Mouse (Mus musculus): ENCODE measurements around the gene Kat6b. TPM values are rescaled to one million over a fixed set of nuclear protein-coding genes. Genes with fewer than 3 reads are reported as not detected.
"Not testable (repeated sequence)": the region's sequence is repeated elsewhere in the genome, so short reads cannot be mapped to it uniquely, and the experiment has no call there.

The Kat6b gene
- total RNA-seq, 2 experiments from 2014 or later: 38.7 to 39.5 TPM

GRCm38 (mm10) chr14:21485961-21486520 is 4.8 kb downstream of the Kat6b start:
- DNase-seq: no peak

GRCm38 (mm10) chr14:21487135-21487534 is 5.9 kb downstream of the Kat6b start:
- not testable (repeated sequence) for DNase-seq

- DNase-seq: not testable (repeated sequence)
Observed at GRCm38 (mm10) chr14:21488426-21489115, 7.3 kb downstream of the Kat6b start.

- DNase-seq: no peak
Observed at GRCm38 (mm10) chr14:21489116-21489485, 7.9 kb downstream of the Kat6b start.

- DNase-seq: no peak
Observed at GRCm38 (mm10) chr14:21490141-21490540, 8.9 kb downstream of the Kat6b start.

GRCm38 (mm10) chr14:21498361-21498996 is 17.2 kb downstream of the Kat6b start:
- DNase-seq: no peak

GRCm38 (mm10) chr14:21499011-21499581 is 17.9 kb downstream of the Kat6b start:
- peak; percentile 55 for DNase-seq

- DNase-seq: peak; percentile 75
Observed at GRCm38 (mm10) chr14:21499631-21500153, 18.5 kb downstream of the Kat6b start.

GRCm38 (mm10) chr14:21500154-21501047 is 19.2 kb downstream of the Kat6b start:
- DNase-seq: peak; percentile 99

GRCm38 (mm10) chr14:21501048-21501657 is 19.9 kb downstream of the Kat6b start:
- DNase-seq: peak; percentile 93

- no peak for DNase-seq
Observed at GRCm38 (mm10) chr14:21505036-21505435, 23.8 kb downstream of the Kat6b start.

- no peak for DNase-seq
Observed at GRCm38 (mm10) chr14:21507046-21507445, 25.8 kb downstream of the Kat6b start.

- DNase-seq: no peak
Observed at GRCm38 (mm10) chr14:21509111-21509905, 28.1 kb downstream of the Kat6b start.

GRCm38 (mm10) chr14:21511438-21511837 is 30.2 kb downstream of the Kat6b start:
- DNase-seq: no peak

GRCm38 (mm10) chr14:21515505-21515904 is 34.3 kb downstream of the Kat6b start:
- DNase-seq: no peak

GRCm38 (mm10) chr14:21519307-21519706 is 38.1 kb downstream of the Kat6b start:
- no peak for DNase-seq

GRCm38 (mm10) chr14:21520496-21520895 is 39.3 kb downstream of the Kat6b start:
- no peak for DNase-seq

GRCm38 (mm10) chr14:21521496-21521895 is 40.3 kb downstream of the Kat6b start:
- not testable (repeated sequence) for DNase-seq

- no peak for DNase-seq
Observed at GRCm38 (mm10) chr14:21522312-21522978, 41.2 kb downstream of the Kat6b start.

- DNase-seq: no peak
Observed at GRCm38 (mm10) chr14:21523234-21523633, 42.0 kb downstream of the Kat6b start.

Data from heart, postnatal 4 days (tissue).